Mouse (Mus musculus) left cerebral cortex, adult 2 months (tissue): ENCODE measurements around the gene Nup107. TPM values are rescaled to one million over a fixed set of nuclear protein-coding genes. Genes with fewer than 3 reads are reported as not detected.
A peak's percentile ranks its signal among the peaks of the same experiment; 100 is the strongest.

ENCODE experiments used
- DNase-seq, 2 experiments: peaks; one replicate each; pipeline ENCODE4 v3.0.0; 2021 to 2022; ENCODE audit warnings: low spot score in 2 of 2, mixed read lengths in 1 of 2; ENCODE audit errors: extremely low spot score in 1 of 2
- H3K27ac ChIP-seq: fragments of 200-600 bp; 2 replicates; pipeline ENCODE4 v1.8.1; 2022
- H3K4me3 ChIP-seq: fragments of 200-600 bp; 2 replicates; pipeline ENCODE4 v1.8.1; 2022
- CTCF ChIP-seq: fragments of 200-600 bp; IDR thresholded peaks from 2 replicates; pipeline ENCODE4 v1.8.1; 2022; ENCODE audit warnings: antibody characterized with exemption, mild to moderate bottlenecking, moderate library complexity
- intact Hi-C: fragments of 180-260 bp; cut with DNase I; formaldehyde crosslinking; loops from one replicate; pipeline ENCODE4 v1.15.1; 2025
- total RNA-seq, 2 experiments: library from RNA; stranded (reverse); gene quantifications; 2 replicates each; pipeline ENCODE4 v1.2.3; 2021

Gene Nup107
- total RNA-seq, 2 experiments from 2014 or later = 13.4 to 15.9 TPM

DNA sequence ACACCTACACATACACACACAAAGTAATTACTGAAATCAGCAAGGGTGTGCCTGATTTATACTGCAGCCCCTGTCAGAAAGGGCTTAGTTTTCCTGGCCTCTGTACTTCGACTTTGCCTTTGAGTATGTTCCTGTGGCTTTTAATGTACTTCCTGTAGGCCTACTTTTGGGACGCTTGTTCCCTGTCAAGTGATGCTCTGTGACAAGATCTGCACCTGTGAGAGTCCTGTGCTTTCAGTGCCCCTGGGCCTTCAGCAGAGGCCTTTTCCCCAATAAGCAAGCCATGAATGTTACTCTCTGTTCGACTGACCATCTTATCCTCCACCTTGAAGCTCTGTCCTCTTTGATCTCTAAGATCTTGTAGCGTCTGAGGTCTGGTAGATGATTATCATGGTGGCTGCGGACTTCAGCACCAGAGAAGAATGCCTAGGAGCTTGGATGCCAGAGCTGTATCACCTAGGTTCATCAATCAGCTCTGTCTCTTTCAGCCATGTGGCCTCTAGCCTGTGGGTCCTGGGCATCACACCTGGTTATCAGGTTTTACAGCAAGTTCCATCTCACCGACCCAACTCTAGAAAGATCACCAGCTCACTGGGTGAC lies 6.0 kb upstream of the Nup107 start:
- DNase-seq = no peak
- no peak for TF ChIP-seq CTCF
- Histone ChIP-seq H3K4me3 (no peak overlapping the region), H3K27ac (no peak overlapping the region)
- intact Hi-C loops = loop anchor here (5.0 kb wide), 1 partner anchor 314 kb away; no protein-coding TSS in a partner anchor

DNA sequence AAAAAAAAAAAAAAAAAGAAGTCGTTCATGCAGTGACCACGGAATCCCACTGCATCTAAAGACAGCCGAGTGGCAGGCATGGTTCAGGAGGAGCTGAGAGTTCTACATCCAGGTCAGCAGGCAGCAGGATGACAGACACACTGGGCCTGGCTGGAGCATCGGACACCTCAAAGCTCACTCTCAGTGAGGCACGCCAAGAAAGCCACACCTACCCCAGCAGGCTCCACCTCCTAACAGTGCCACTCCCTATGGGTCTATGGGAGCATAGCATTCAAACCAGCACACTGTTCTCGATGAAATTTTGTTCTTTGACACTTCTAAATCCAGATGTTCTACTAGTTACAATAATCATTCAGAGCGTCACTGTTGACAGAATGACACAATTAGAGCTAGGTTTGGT lies 5.2 kb upstream of the Nup107 start:
- no peak overlapping the region for H3K4me3 ChIP-seq
- no peak overlapping the region for H3K27ac ChIP-seq
- intact Hi-C loops = loop anchor here (5.0 kb wide), 1 partner anchor 315 kb away; no protein-coding TSS in a partner anchor
- DNase-seq = no peak
- TF ChIP-seq CTCF = no peak

DNA sequence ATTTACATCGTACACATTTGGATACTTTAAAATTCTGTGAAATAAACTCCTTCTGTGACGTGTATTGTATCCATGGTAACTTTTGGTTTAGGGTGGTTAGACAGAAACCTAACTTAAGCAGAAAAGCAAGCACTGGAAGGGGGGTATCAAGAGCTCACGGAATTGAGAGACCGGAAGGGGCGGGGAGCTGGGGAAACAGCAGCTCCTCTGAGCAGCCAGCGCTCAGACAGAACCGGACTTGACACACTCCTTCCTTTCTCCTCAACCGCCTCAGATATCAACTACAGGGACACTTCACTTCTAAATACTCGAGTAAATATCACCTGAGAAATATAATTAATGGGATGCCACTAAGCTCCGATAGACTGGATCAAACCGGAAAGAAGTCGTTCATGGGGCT lies 4.6 kb upstream of the Nup107 start:
- intact Hi-C loops = loop anchor here (5.0 kb wide), 1 partner anchor 315 kb away; no protein-coding TSS in a partner anchor
- DNase-seq = no peak
- Histone ChIP-seq H3K4me3 (no peak overlapping the region), H3K27ac (no peak overlapping the region)
- TF ChIP-seq CTCF = no peak

DNA sequence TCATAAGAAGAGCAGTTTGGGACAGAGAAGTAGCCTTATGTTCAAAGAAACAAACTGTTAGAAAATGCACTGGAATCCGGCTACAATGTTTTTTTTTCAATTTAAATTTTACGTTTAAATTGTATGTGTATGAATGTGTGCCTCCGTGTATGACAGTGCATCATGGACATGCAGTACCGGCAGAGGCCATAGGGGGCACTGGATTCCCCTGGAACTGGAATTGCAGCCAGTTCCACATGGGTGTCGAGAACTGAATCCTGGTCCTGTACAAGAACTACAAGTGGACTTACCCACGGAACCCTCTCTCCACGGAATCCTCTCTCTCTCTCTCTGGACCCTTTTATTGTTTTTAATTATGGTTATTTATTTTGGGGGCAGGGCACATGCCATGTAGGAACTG lies 3.7 kb upstream of the Nup107 start:
- Histone ChIP-seq H3K4me3 (no peak overlapping the region), H3K27ac (no peak overlapping the region)
- intact Hi-C loops = loop anchor here (5.0 kb wide), 1 partner anchor 316 kb away; no protein-coding TSS in a partner anchor
- no peak for DNase-seq
- TF ChIP-seq CTCF = peak; percentile 46

DNA sequence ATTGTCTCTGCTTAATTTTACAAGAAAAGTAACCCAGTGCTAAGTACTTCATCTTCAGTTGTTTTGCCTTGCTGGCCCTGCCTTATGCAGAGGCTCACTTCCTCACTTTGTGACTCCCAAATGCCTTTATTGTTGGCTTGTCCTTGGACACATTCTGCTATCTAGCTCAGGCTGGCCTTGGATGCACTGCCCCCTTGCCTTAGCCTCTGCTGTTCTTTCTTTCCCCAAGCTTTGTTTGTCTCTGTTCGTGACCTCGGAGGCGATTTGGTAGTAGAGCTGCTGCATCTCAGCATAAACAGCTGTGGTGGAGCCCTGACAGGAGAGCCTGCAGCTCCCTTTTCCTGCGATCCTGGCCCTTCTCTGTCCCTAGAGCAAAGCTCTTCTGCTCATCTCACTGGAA lies 2.7 kb upstream of the Nup107 start:
- intact Hi-C loops = loop anchor here (5.0 kb wide), 1 partner anchor 317 kb away; no protein-coding TSS in a partner anchor
- Histone ChIP-seq H3K4me3 (no peak overlapping the region), H3K27ac (no peak overlapping the region)
- no peak for DNase-seq
- TF ChIP-seq CTCF = no peak

DNA sequence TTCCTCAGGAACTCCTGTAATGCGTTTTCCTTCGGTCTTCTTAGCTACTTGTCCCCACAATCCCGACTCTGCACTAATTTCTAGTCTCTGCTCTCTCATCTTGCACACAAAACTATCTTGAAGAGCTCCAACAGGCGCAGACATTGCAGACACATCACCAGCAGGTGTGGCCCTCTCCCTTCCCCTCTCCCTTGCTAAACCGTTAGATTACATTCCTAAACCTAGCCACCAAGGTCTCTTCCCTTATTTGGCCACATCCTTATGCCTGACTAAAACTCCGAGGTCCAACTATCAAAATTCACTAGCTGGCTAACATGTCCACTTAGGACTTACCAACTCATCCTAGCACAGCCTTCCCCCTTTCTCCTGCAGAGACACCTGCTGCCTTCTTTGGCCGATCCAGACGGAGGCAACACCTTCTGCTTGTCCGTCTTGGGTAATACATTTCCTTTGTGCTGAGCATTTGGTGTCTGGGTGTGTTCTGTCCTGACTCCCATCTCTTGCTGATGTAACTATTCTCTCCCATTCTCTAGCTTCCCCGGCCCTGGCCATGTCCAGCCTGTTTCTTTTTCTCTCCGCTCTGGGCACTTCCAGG lies 1.0 kb upstream of the Nup107 start:
- H3K27ac ChIP-seq = no peak overlapping the region; the same call in 1 of the 2 replicates
- TF ChIP-seq CTCF = no peak
- DNase-seq = no peak
- H3K4me3 ChIP-seq = no peak overlapping the region
- intact Hi-C loops = loop anchor here (2.0 kb wide), 1 partner anchor 25 kb away; no protein-coding TSS in a partner anchor

DNA sequence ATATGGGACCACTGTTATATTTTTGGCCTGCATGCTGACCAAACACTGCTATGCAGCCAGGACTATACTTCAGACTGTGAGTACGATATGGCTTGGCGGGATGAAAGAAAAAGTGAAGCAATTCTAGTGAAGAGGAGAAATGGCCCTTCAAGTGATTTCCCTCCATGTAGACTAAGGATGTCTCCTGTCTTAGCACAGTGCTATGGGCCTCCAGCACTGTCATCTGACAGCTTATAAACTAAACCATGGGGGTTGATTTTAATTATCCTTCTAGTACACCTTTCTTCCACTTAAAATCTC lies 1.4 kb downstream of the Nup107 start:
- Histone ChIP-seq H3K4me3 (no peak overlapping the region), H3K27ac (no peak overlapping the region)
- intact Hi-C loops = no loop called here
- TF ChIP-seq CTCF = no peak
- no peak for DNase-seq

DNA sequence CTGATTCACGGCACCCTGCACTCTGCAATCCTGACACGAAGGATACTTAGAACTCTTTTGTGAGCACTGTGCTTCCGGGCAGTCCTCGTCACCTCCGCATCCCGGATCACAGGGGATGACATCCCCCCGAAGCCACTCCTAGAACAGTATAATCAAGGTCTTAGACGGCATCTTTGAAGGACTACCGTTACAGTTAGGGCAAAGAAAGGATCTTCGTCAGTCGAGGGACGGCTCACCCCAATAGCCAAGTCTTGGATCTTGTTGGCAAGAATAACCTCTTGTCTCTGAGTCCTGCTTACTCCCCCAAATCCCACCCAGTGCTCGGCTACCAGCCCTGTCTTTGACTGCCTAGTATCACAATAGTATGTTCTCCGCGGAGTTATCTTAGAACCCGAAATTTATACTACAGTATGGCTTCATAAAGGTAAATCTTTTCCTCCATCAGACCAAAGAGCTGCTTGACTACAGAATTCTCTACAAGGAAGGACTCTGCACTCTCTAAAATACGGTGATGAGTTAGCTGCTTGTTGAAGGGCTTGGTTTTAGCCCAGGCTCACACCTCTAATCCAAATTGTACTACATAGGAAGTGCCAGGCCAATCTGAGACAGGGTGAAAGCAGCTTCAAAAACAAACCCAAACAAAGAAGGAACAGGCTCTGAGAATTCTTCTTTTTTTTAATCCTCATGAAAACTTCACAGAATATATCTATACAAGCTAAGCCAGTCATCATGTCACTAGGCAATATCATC lies 1.9 kb downstream of the Nup107 start:
- DNase-seq = no peak
- Histone ChIP-seq H3K4me3 (no peak overlapping the region), H3K27ac (no peak overlapping the region)
- TF ChIP-seq CTCF = no peak
- intact Hi-C loops = no loop called here

DNA sequence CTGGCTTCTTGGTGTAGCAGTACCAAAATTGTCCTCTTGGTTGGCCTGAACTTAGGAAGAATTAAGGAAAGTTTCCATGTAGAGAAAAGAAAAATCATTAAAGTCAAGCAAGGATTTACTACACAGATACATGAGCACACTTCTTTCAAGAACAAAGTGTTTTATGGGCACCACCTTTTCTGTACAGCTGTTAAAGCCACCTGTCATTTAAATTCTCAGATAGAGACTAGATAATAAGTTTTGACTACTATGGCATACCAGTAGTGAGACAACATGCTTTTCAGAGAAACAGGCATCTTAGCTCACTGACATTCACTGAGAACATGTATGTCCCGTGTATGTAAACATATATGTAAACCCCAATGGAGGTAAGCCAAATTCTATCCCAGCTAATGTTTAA lies 2.5 kb downstream of the Nup107 start:
- Histone ChIP-seq H3K4me3 (no peak overlapping the region), H3K27ac (no peak overlapping the region)
- intact Hi-C loops = no loop called here
- no peak for DNase-seq
- no peak; the same call in 1 of the 2 replicates for TF ChIP-seq CTCF

DNA sequence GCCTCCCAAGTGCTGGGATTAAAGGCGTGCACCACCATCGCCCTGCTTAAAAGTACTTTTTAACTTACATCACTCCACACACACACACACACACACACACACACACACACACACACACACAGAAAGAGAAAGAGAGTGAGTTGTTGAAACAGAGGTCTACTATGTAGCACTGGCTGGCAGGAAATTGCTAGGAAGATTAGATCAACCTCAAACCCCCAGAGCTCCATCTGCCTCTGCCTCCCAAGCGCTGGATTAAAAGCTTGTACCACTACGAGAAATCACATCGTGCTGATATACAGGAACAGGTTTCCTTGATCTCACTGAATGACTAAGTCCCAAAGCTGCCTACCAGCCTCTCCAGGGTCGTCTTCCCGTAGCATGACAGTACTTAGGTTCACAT lies 7.9 kb downstream of the Nup107 start:
- intact Hi-C loops = no loop called here
- no peak for DNase-seq
- H3K27ac ChIP-seq = no peak overlapping the region
- no peak overlapping the region for H3K4me3 ChIP-seq
- TF ChIP-seq CTCF = no peak

DNA sequence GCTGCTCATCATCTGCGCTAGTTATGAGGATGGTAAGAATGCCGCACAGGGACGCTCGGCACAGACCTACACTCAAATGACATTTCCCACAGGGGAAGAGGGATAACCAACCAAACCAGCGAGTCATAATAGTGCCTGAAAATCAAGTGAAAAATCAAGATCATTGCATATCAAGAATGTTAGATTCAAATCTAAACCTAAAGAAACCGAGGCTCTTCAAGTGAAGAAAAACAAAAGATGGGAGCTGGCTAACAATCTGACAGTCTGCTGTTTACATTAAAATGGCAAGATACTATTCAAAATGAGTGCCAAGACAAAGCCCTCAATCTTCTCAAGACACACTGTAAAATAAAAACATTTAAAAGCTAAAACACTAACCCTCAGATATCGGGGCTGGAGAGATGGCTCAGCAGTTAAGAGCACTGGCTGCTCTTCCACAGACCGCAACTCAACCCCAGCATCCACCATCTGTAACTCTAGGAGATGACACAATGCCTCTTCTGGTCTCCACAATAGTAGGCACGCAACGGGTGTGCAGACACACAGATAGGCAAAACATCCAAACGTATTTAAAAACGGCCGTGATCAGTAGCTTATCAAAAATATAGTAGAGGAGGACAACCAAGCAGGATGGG lies 8.6 kb downstream of the Nup107 start:
- intact Hi-C loops = no loop called here
- no peak overlapping the region for H3K27ac ChIP-seq
- no peak for DNase-seq
- no peak overlapping the region for H3K4me3 ChIP-seq
- no peak for TF ChIP-seq CTCF

DNA sequence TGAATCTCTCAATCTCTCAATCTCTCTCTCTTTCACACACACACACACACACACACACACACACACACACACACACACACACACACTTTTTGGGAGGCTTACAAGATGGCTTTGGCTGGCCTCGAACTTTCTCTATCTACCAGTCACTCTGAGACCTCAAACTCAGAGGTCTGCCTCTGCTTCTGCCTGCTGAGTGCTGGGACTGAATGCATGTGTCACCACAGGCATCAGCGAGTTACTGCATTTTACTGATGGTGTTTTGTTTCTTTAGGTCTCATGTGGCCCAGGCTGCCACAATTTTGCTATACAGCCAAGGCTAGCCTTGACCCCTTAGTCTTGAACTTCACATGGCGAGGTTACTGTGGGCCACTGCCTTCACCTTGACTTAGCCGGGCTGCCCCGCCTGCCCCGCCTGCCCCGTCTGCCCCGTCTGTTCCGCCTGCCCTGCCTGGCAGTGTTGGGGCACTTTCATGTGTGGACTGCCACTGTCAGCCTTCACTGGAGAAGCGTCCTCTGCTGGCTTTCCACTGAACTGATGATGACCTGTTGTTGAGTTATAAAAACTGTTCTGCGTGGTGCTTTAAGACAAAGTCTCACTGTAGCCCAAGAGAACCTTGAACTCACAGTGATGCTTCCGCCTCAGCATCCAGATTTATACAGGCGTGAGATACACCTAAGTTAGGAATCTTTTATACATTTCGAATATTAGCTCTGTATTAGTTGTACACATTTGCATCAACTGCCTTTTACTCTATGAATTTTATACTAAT lies 9.8 kb downstream of the Nup107 start:
- Histone ChIP-seq H3K27ac (no peak overlapping the region), H3K4me3 (no peak overlapping the region)
- no peak for DNase-seq
- no peak for TF ChIP-seq CTCF
- intact Hi-C loops = no loop called here
